Mouse (Mus musculus): Measurements from ENCODE around the gene Fam243. TPM values are rescaled to one million over a fixed set of nuclear protein-coding genes. Genes with fewer than 3 reads are reported as not detected.

Fam243 gene
- polyA plus RNA-seq, 1 experiment from 2014 or later, result not detected

DNA sequence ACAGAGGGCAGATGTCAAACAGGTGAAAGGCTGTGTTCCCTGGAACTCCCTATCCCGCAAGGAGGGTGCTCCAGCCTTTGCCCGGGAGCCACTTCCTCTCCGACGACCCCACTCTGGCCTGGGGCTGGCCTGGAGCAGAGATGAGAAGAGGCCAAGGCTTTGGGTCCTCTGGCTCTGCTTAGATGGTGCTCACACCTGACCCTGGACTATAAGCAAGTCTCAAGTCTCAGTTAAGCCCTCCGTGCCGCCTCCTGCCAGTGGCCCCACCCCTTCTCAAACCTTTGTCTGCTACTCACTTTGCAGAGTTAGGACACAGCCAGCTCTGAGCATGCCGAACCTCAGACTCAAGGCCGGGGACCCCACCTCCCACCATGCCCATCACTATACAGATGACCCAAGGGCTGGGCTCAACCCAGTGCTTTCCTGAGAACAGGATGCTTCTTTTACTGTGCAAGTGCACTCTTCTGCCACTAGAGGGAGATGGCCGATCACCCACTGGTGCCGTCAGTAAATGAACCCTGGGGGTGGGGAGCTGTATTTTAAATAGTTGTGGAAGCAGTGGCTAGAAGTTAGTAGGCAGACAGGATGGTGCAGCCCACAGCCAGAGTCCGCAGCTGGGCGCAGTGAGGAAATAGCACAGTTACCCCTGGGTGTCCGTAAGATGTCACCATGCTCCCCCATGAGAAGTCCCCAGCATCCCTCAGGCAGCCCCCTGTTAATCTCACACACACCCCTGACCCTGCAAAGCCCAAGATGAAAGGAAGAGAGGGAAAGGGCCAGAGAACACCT, 7.1 kb downstream of the Fam243 start:
- H3K4me3 ChIP-seq (ENCODE audit: low read depth, low read length), result no peak overlapping the region

DNA sequence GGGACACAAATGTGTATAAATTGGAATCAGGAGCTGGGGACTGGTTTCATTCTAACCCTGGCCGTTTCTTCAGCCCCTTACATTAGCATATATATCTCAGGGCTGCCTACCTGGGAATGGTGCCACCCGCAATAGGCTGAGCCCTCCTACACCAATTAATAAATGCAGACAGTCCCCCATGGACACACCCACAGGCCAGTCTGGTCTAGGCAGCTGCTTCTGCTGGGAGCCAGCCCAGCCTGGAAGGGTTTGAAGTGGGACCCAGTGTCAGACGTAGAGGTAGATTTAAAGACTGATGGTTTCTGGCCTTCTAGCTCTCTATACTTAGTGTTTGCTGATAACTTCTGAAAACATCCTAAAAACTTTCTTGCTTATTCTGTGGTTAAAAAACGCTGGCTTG, 12.1 kb downstream of the Fam243 start:
- H3K27me3 ChIP-seq (replicated peaks; ENCODE audit: control insufficient read depth, insufficient read depth, low read length), result no peaks in the 10 kb centered on the region
- no peak overlapping the region for H3K9ac ChIP-seq (ENCODE audit: low read length)
- DNase-seq (ENCODE audit: low spot score), result no peak
- peaks cover 73% of the 10 kb centered on the region for H3K36me3 ChIP-seq (ENCODE audit: control insufficient read depth, insufficient read depth, low read length)
- H3K4me2 ChIP-seq (ENCODE audit: low read length), result no peak overlapping the region
- no peaks in the 10 kb centered on the region for H3K9me3 ChIP-seq (ENCODE audit: control insufficient read depth, low read length)
- no peak for ATAC-seq (replicated peaks; ENCODE audit: low FRiP score, low TSS enrichment, low read depth)
- H3K4me3 ChIP-seq (ENCODE audit: low read depth, low read length), result no peak overlapping the region
- no peak overlapping the region for H3K27ac ChIP-seq (ENCODE audit: low read depth)
- WGBS, result 65% methylated on average over 4 of the region's 4 CpGs
- H3K4me1 ChIP-seq (replicated peaks; ENCODE audit: control insufficient read depth, insufficient read depth, low read length), result no peaks in the 10 kb centered on the region

More for the DNA sequence above, 7.1 kb downstream of the Fam243 start:
- Histone ChIP-seq H3K27ac (ENCODE audit: low read depth) (no peak overlapping the region), H3K9me3 (ENCODE audit: control insufficient read depth, low read length) (peaks cover 4% of the 10 kb centered on the region; the same call in 1 of the 2 replicates), H3K9ac (ENCODE audit: low read length) (no peak overlapping the region), H3K27me3 (replicated peaks; ENCODE audit: control insufficient read depth, insufficient read depth, low read length) (no peaks in the 10 kb centered on the region), H3K4me2 (ENCODE audit: low read length) (no peak overlapping the region), H3K4me1 (replicated peaks; ENCODE audit: control insufficient read depth, insufficient read depth, low read length) (no peaks in the 10 kb centered on the region), H3K36me3 (ENCODE audit: control insufficient read depth, insufficient read depth, low read length) (peaks cover 36% of the 10 kb centered on the region)
- WGBS, result 49% methylated on average over 13 of the region's 13 CpGs
- ATAC-seq (replicated peaks; ENCODE audit: low FRiP score, low TSS enrichment, low read depth) (peak; percentile 67), DNase-seq (ENCODE audit: low spot score) (peak; percentile 68)

DNA sequence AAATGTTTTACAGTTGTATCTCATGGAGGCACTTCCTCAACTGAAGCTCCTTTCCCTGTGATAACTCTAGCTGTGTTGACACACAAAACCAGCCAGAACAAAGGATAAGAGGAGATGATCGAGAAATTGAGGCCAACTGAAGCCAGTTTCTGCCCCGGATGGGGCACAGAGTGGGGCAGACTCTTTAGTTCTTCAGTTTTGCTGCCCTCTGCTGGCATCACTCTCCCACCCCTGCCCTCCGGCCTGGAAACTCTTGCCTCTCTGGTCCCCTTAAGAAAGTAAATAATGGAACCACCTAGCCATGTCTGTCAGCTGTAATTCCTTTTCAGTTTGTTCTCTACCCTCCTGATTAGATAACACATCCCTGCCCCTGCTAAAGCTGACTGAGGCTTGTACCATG, 13.3 kb downstream of the Fam243 start:
- 80% methylated on average over 3 of the region's 3 CpGs for WGBS
- no peak overlapping the region for H3K9ac ChIP-seq (ENCODE audit: low read length)
- no peaks in the 10 kb centered on the region for H3K9me3 ChIP-seq (ENCODE audit: control insufficient read depth, low read length)
- H3K27me3 ChIP-seq (replicated peaks; ENCODE audit: control insufficient read depth, insufficient read depth, low read length), result no peaks in the 10 kb centered on the region
- no peaks in the 10 kb centered on the region; the same call in 1 of the 2 replicates for H3K4me1 ChIP-seq (replicated peaks; ENCODE audit: control insufficient read depth, insufficient read depth, low read length)
- H3K4me2 ChIP-seq (ENCODE audit: low read length), result no peak overlapping the region
- no peak overlapping the region for H3K4me3 ChIP-seq (ENCODE audit: low read depth, low read length)
- DNase-seq (ENCODE audit: low spot score) (no peak), ATAC-seq (replicated peaks; ENCODE audit: low FRiP score, low TSS enrichment, low read depth) (no peak)
- peaks cover 69% of the 10 kb centered on the region for H3K36me3 ChIP-seq (ENCODE audit: control insufficient read depth, insufficient read depth, low read length)
- H3K27ac ChIP-seq (ENCODE audit: low read depth), result no peak overlapping the region

DNA sequence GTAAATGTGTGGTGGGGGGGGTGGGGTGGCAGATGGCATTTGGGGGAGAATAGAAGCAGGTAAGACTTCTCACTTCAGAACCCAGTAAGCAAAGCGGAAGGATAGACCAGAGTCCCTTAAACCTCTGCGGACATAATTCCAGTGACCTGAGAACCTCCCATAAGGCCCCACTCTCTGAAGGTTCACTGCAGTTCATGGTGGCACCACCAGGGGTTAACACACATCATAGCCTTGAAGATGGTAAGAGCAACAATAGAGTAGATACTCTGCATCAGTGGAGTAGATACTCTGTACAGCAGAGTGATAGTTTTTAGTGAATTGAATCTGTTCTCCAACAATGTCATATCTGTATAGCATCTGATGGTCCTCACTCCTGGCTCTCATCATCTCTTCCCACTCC, 15.7 kb downstream of the Fam243 start:
- DNase-seq (ENCODE audit: low spot score), result no peak
- 92% methylated on average over 2 of the region's 2 CpGs for WGBS

DNA sequence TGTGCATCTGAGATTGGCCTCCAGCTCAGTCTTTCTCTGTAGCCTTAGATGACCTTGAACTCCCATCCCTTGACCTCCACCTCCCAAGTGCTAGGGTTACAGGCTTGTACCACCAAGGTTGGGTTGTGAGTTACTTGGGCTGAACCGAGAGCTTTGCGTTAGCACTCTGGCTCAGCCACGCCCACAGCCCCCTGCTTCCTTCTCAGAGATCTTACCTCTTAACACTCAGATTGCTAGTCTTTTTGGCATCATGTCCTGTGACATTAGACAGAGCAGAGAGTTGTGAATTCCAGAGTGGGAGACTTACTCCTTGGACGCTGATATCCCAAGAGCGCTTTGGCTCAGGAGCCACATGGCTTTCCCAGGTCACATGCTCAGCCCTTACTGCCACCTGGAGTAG, 18.7 kb downstream of the Fam243 start:
- Histone ChIP-seq H3K27ac (ENCODE audit: low read depth) (no peak overlapping the region), H3K4me2 (ENCODE audit: low read length) (peak overlapping the region; percentile 94), H3K36me3 (ENCODE audit: control insufficient read depth, insufficient read depth, low read length) (peaks cover 24% of the 10 kb centered on the region), H3K4me1 (replicated peaks; ENCODE audit: control insufficient read depth, insufficient read depth, low read length) (peaks cover 16% of the 10 kb centered on the region), H3K27me3 (replicated peaks; ENCODE audit: control insufficient read depth, insufficient read depth, low read length) (no peaks in the 10 kb centered on the region), H3K9ac (ENCODE audit: low read length) (no peak overlapping the region), H3K4me3 (ENCODE audit: low read depth, low read length) (no peak overlapping the region), H3K9me3 (ENCODE audit: control insufficient read depth, low read length) (no peaks in the 10 kb centered on the region)
- 51% methylated on average over 5 of the region's 5 CpGs for WGBS
- ATAC-seq (replicated peaks; ENCODE audit: low FRiP score, low TSS enrichment, low read depth) (no peak), DNase-seq (ENCODE audit: low spot score) (no peak)

More for the DNA sequence above, 15.7 kb downstream of the Fam243 start:
- Histone ChIP-seq H3K4me1 (replicated peaks; ENCODE audit: control insufficient read depth, insufficient read depth, low read length) (peaks cover 12% of the 10 kb centered on the region), H3K9ac (ENCODE audit: low read length) (no peak overlapping the region), H3K27me3 (replicated peaks; ENCODE audit: control insufficient read depth, insufficient read depth, low read length) (no peaks in the 10 kb centered on the region), H3K27ac (ENCODE audit: low read depth) (no peak overlapping the region), H3K36me3 (ENCODE audit: control insufficient read depth, insufficient read depth, low read length) (peaks cover 47% of the 10 kb centered on the region), H3K9me3 (ENCODE audit: control insufficient read depth, low read length) (no peaks in the 10 kb centered on the region), H3K4me3 (ENCODE audit: low read depth, low read length) (no peak overlapping the region), H3K4me2 (ENCODE audit: low read length) (no peak overlapping the region)
- no peak for ATAC-seq (replicated peaks; ENCODE audit: low FRiP score, low TSS enrichment, low read depth)

DNA sequence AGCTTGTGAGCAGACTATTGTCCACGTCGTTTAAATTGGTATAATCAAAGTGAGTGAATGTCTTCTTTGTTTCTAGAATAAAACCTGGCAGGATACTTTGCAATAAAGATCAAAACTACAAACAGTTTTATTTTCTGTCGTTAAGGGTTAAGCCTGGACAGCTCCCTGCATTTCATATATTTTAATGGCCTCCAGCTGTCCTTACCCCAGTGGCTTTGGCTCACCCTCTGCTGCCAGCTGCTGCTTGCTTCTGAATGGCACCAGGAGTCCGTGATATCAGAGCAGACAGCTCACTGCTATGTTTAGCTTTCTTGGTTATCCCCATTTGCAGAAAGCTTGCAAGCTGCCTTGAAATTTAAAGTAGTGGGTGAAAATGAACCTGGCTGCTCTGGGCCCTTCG, 19.3 kb downstream of the Fam243 start:
- Histone ChIP-seq H3K27me3 (replicated peaks; ENCODE audit: control insufficient read depth, insufficient read depth, low read length) (no peaks in the 10 kb centered on the region), H3K27ac (ENCODE audit: low read depth) (peak overlapping the region; percentile 58; the same call in 1 of the 2 replicates), H3K9me3 (ENCODE audit: control insufficient read depth, low read length) (no peaks in the 10 kb centered on the region), H3K4me1 (replicated peaks; ENCODE audit: control insufficient read depth, insufficient read depth, low read length) (peaks cover 16% of the 10 kb centered on the region), H3K4me3 (ENCODE audit: low read depth, low read length) (peak overlapping the region; percentile 81), H3K4me2 (ENCODE audit: low read length) (peak overlapping the region; percentile 94), H3K36me3 (ENCODE audit: control insufficient read depth, insufficient read depth, low read length) (peaks cover 20% of the 10 kb centered on the region), H3K9ac (ENCODE audit: low read length) (peak overlapping the region; percentile 73)
- WGBS, result 32% methylated on average over 5 of the region's 5 CpGs
- ATAC-seq (replicated peaks; ENCODE audit: low FRiP score, low TSS enrichment, low read depth) (no peak), DNase-seq (ENCODE audit: low spot score) (no peak)

DNA sequence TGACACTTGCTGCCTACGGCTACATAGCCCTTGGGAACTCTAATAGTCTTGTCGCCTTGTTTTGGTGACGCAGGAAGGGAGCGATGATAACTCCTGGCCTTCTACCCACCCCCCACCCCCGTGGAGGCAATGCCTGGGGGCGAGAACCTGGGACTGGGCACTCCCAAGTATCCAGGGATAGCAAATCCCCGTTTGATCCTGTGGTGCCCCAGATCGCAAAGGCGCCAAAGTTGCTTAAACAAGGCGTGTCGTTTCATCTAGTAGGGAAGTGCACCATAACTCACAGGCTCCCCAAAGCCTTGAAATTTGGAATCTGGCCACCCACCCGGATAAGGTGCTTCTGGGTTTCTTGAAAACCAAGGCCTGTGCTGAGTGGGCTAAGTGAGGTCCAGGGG, 19.8 kb downstream of the Fam243 start:
- under 1% methylated on average over 12 of the region's 12 CpGs for WGBS
- Histone ChIP-seq H3K27ac (ENCODE audit: low read depth) (peak overlapping the region; percentile 58), H3K9ac (ENCODE audit: low read length) (peak overlapping the region; percentile 73), H3K4me1 (replicated peaks; ENCODE audit: control insufficient read depth, insufficient read depth, low read length) (peaks cover 16% of the 10 kb centered on the region), H3K9me3 (ENCODE audit: control insufficient read depth, low read length) (no peaks in the 10 kb centered on the region), H3K4me2 (ENCODE audit: low read length) (peak overlapping the region; percentile 94), H3K27me3 (replicated peaks; ENCODE audit: control insufficient read depth, insufficient read depth, low read length) (no peaks in the 10 kb centered on the region), H3K4me3 (ENCODE audit: low read depth, low read length) (peak overlapping the region; percentile 81), H3K36me3 (ENCODE audit: control insufficient read depth, insufficient read depth, low read length) (peaks cover 14% of the 10 kb centered on the region)
- peak; percentile 57 for ATAC-seq (replicated peaks; ENCODE audit: low FRiP score, low TSS enrichment, low read depth)
- DNase-seq (ENCODE audit: low spot score), result no peak

DNA sequence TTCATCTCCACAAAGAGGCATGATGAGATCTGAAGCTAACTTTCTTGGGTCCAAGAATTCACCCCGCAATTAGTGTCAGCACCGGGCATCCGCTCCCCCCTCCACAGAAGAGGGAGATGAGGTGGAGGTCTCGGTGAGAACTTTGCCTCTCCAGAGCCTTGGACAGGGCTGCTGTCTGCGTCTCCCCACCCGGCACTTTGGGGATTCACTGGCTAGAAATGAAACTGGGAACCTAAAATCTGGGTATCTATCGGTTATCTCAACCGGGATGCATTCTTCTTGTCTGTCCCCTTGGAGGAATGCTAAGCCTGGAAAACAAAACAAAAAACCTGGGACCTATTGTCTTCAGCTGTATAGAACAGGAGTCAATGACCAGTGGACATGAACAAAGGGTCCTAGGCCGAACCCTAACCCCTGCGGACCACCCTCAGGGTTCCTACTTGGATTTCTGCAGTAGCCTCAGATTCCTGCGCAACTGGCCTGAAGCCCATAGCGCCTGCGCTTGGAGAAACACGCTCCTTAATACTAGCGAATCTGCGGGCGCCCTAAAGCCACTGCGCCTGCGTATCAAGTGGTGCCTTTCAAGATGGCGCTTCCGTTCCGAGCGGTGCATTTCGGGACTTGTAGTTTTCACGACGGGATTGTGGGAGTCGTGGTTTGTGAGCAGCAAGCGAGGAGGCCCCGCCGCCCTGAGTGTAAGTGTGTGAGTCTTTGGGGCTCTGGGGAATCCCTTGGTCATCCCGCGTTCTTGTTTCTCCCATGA, 20.4 kb downstream of the Fam243 start, which contains the start of gene Smim11:
Gene Smim11, plus strand, starts transcription at position 638 of the 763 bp plus-strand sequence.
- DNase-seq (ENCODE audit: low spot score) (peak; percentile 95), ATAC-seq (replicated peaks; ENCODE audit: low FRiP score, low TSS enrichment, low read depth) (peak; percentile 94)
- 11% methylated on average over 32 of the region's 32 CpGs for WGBS
- H3K27ac ChIP-seq (ENCODE audit: low read depth), result peak within 1 kb of the TSS; percentile 58
- no peaks in the 10 kb centered on the region for H3K27me3 ChIP-seq (replicated peaks; ENCODE audit: control insufficient read depth, insufficient read depth, low read length)
- no peaks in the 10 kb centered on the region for H3K9me3 ChIP-seq (ENCODE audit: control insufficient read depth, low read length)
- peak within 1 kb of the TSS; percentile 81 for H3K4me3 ChIP-seq (ENCODE audit: low read depth, low read length)
- peaks cover 16% of the 10 kb centered on the region for H3K4me1 ChIP-seq (replicated peaks; ENCODE audit: control insufficient read depth, insufficient read depth, low read length)
- H3K36me3 ChIP-seq (ENCODE audit: control insufficient read depth, insufficient read depth, low read length), result peaks cover 8% of the 10 kb centered on the region; the same call in 1 of the 2 replicates
- H3K4me2 ChIP-seq (ENCODE audit: low read length), result peak within 1 kb of the TSS; percentile 94
- peak within 1 kb of the TSS; percentile 73 for H3K9ac ChIP-seq (ENCODE audit: low read length)
